Mouse (Mus musculus): Measurements from ENCODE around the gene Usp24. TPM values are rescaled to one million over a fixed set of nuclear protein-coding genes. Genes with fewer than 3 reads are reported as not detected.

Usp24 gene
- 9.7 and 12.5 TPM in 2 replicates for polyA plus RNA-seq (2012)

- TF ChIP-seq GATA1 (IDR thresholded peaks at IDR 0.05; ENCODE audit: low read length), result no peak
Observed at GRCm38 (mm10) chr4:106315921-106316350, at the start of gene Usp24. TSS of gene Usp24 (plus strand) at chr4:106316213.

- TF ChIP-seq GATA1 (IDR thresholded peaks at IDR 0.05; ENCODE audit: low read length), result no peak
Observed at GRCm38 (mm10) chr4:106276937-106277336, 39.1 kb upstream of the Usp24 start.

GRCm38 (mm10) chr4:106279177-106279576, 36.8 kb upstream of the Usp24 start:
- no peak for TF ChIP-seq GATA1 (IDR thresholded peaks at IDR 0.05; ENCODE audit: low read length)

GRCm38 (mm10) chr4:106281128-106281491, 34.9 kb upstream of the Usp24 start:
- TF ChIP-seq GATA1 (IDR thresholded peaks at IDR 0.05; ENCODE audit: low read length), result no peak

- no peak for TF ChIP-seq GATA1 (IDR thresholded peaks at IDR 0.05; ENCODE audit: low read length)
Observed at GRCm38 (mm10) chr4:106281492-106282122, 34.4 kb upstream of the Usp24 start.

- TF ChIP-seq GATA1 (IDR thresholded peaks at IDR 0.05; ENCODE audit: low read length), result no peak
Observed at GRCm38 (mm10) chr4:106282123-106282510, 33.9 kb upstream of the Usp24 start.

GRCm38 (mm10) chr4:106286958-106287743, 28.9 kb upstream of the Usp24 start:
- TF ChIP-seq GATA1 (IDR thresholded peaks at IDR 0.05; ENCODE audit: low read length), result no peak

- no peak for TF ChIP-seq GATA1 (IDR thresholded peaks at IDR 0.05; ENCODE audit: low read length)
Observed at GRCm38 (mm10) chr4:106290201-106290600, 25.8 kb upstream of the Usp24 start.

- no peak for TF ChIP-seq GATA1 (IDR thresholded peaks at IDR 0.05; ENCODE audit: low read length)
Observed at GRCm38 (mm10) chr4:106292823-106293222, 23.2 kb upstream of the Usp24 start.

GRCm38 (mm10) chr4:106293378-106294090, 22.5 kb upstream of the Usp24 start:
- no peak for TF ChIP-seq GATA1 (IDR thresholded peaks at IDR 0.05; ENCODE audit: low read length)

GRCm38 (mm10) chr4:106295696-106296095, 20.3 kb upstream of the Usp24 start:
- TF ChIP-seq GATA1 (IDR thresholded peaks at IDR 0.05; ENCODE audit: low read length), result no peak

- no peak for TF ChIP-seq GATA1 (IDR thresholded peaks at IDR 0.05; ENCODE audit: low read length)
Observed at GRCm38 (mm10) chr4:106296412-106297086, 19.5 kb upstream of the Usp24 start.

- TF ChIP-seq GATA1 (IDR thresholded peaks at IDR 0.05; ENCODE audit: low read length), result no peak
Observed at GRCm38 (mm10) chr4:106301346-106301745, 14.7 kb upstream of the Usp24 start.

GRCm38 (mm10) chr4:106308090-106308489, 7.9 kb upstream of the Usp24 start:
- no peak for TF ChIP-seq GATA1 (IDR thresholded peaks at IDR 0.05; ENCODE audit: low read length)

GRCm38 (mm10) chr4:106312651-106313050, 3.4 kb upstream of the Usp24 start:
- TF ChIP-seq GATA1 (IDR thresholded peaks at IDR 0.05; ENCODE audit: low read length), result no peak

GRCm38 (mm10) chr4:106313070-106313469, 2.9 kb upstream of the Usp24 start:
- TF ChIP-seq GATA1 (IDR thresholded peaks at IDR 0.05; ENCODE audit: low read length), result no peak
